ENCODE assay signal across 7 mouse cellular contexts in the genomic region with DNA sequence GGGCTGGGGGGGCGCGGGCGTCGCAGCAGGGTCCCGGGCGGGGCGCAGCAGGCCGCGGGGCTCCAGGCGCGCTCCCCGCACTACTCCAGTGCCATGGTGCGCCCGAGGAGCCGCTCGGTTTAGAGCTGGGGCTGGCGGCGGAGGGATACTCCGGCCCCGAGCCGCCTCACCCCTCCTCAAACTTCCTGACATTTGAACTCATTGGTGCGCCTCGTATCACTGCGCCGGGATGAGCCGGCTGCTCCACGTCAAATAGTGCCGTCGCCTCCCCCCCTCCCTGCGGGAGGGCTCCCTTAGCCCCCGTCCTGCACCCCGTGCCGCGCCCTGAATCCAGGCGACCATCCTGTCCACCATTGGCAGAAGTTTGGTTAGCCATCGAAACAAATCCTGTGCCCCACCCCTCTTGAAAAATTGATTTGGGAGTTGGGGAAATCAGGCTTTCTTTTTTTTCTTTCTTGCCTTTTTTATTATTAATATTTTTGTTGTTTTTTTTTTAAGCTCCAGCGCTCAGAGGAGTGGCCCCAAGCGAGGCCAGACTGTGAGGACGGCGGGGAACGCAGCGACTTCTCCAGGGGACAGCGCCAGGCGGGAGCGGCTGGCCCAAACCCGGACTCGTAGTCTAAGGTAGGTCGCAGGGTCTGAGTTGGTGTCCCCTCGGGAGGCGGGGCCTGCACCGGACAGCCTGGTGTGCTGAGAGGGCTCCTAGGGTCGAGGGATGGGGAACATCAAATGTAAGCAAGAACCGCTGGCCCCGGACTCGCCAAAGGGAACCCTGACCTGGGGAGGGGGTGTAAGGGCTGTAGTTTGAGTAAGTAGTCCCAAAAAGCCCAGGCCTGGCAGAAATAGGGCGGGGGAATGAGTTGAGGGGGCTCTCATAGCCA. TPM values are rescaled to one million over a fixed set of nuclear protein-coding genes. Genes with fewer than 3 reads are reported as not detected.
A peak's percentile ranks its signal among the peaks of the same experiment; 100 is the strongest.
DNase-seq lines count a peak whose midpoint lies in the region; ATAC-seq and TF ChIP-seq lines count a peak whose summit lies in the region.

No protein-coding gene starts in this region.

- H3K4me2 ChIP-seq in embryonic facial prominence, embryonic 15.5 days (replicated peaks) = peak overlapping the region; percentile 74
- H3K4me2 ChIP-seq in midbrain, postnatal 0 days (ENCODE audit: low read depth, low read length, poor library complexity, severe bottlenecking) = peak overlapping the region; percentile 40

- no peaks in the 10 kb centered on the region for H3K36me3 ChIP-seq in embryonic facial prominence, embryonic 15.5 days
- H3K36me3 ChIP-seq in limb, embryonic 10.5 days = peaks cover 44% of the 10 kb centered on the region
- H3K36me3 ChIP-seq in midbrain, postnatal 0 days (ENCODE audit: insufficient read depth, low read length) = no peaks in the 10 kb centered on the region

- TF ChIP-seq CTCF in midbrain, postnatal 0 days (IDR thresholded peaks at IDR 0.05) = no peak

- H3K9me3 ChIP-seq in embryonic facial prominence, embryonic 15.5 days (replicated peaks) = no peaks in the 10 kb centered on the region
- H3K9me3 ChIP-seq in limb, embryonic 10.5 days (replicated peaks) = no peaks in the 10 kb centered on the region
- no peaks in the 10 kb centered on the region for H3K9me3 ChIP-seq in midbrain, postnatal 0 days (ENCODE audit: low read length)

- 2% methylated on average over 45 of the region's 56 CpGs for WGBS in embryonic facial prominence, embryonic 15.5 days
- under 1% methylated on average over 55 of the region's 56 CpGs for WGBS in limb, embryonic 10.5 days
- 1% methylated on average over 41 of the region's 56 CpGs for WGBS in midbrain, postnatal 0 days

- no peak; the same call in 1 of the 2 replicates for ATAC-seq in embryonic facial prominence, embryonic 15.5 days (ENCODE audit: insufficient number of reproducible peaks, low FRiP score, low TSS enrichment, low read depth)
- no peak for ATAC-seq in midbrain, postnatal 0 days (ENCODE audit: low FRiP score)
- no peak for ATAC-seq in granulocyte monocyte progenitor cell, adult 5-6 weeks (replicated peaks; ENCODE audit: poor library complexity, severe bottlenecking)
- ATAC-seq in megakaryocyte-erythroid progenitor cell, adult 5-6 weeks (replicated peaks; ENCODE audit: low FRiP score, low TSS enrichment, poor library complexity, severe bottlenecking) = no peak

- H3K27me3 ChIP-seq in embryonic facial prominence, embryonic 15.5 days = peaks cover 98% of the 10 kb centered on the region
- peaks cover 91% of the 10 kb centered on the region for H3K27me3 ChIP-seq in limb, embryonic 10.5 days (ENCODE audit: low read depth, poor library complexity, severe bottlenecking)
- H3K27me3 ChIP-seq in midbrain, postnatal 0 days (ENCODE audit: insufficient read depth, low read length) = peaks cover 74% of the 10 kb centered on the region

- peak overlapping the region; percentile 47 for H3K4me3 ChIP-seq in embryonic facial prominence, embryonic 15.5 days (replicated peaks)
- H3K4me3 ChIP-seq in limb, embryonic 10.5 days = peak overlapping the region; percentile 79
- peak overlapping the region; percentile 26 for H3K4me3 ChIP-seq in midbrain, postnatal 0 days (ENCODE audit: low read depth, low read length)

- no peak overlapping the region for H3K27ac ChIP-seq in embryonic facial prominence, embryonic 15.5 days (replicated peaks)
- peak overlapping the region; percentile 93 for H3K27ac ChIP-seq in limb, embryonic 10.5 days
- H3K27ac ChIP-seq in midbrain, postnatal 0 days (ENCODE audit: low read depth, low read length) = no peak overlapping the region

- DNase-seq in adrenal gland, postnatal 36 days = peak; percentile 43 to 58
- peak; percentile 51 to 52 for DNase-seq in heart, postnatal 14 days
- DNase-seq in limb, embryonic 10.5 days (ENCODE audit: low spot score) = peak; percentile 90
- DNase-seq in midbrain, postnatal 0 days (ENCODE audit: low spot score) = peak; percentile 51

- no peak overlapping the region for H3K9ac ChIP-seq in embryonic facial prominence, embryonic 15.5 days
- no peak overlapping the region for H3K9ac ChIP-seq in midbrain, postnatal 0 days (replicated peaks; ENCODE audit: low read length, poor library complexity, severe bottlenecking)

- H3K4me1 ChIP-seq in embryonic facial prominence, embryonic 15.5 days = peaks cover 41% of the 10 kb centered on the region
- peaks cover 84% of the 10 kb centered on the region for H3K4me1 ChIP-seq in limb, embryonic 10.5 days
- H3K4me1 ChIP-seq in midbrain, postnatal 0 days (ENCODE audit: insufficient read depth, low read length) = no peaks in the 10 kb centered on the region

- intact Hi-C loops in heart, postnatal 14 days (cut with DNase I) = no loop called here

RNA-seq across cellular contexts. Expression of gene Lmx1b, which starts 0.9 kb away (rescaled TPM):
- total RNA-seq in adrenal gland, postnatal 36 days (2021) = under 1 TPM in 1 of 2 experiments, not detected in 1; 0.07 TPM
- polyA plus RNA-seq in embryonic facial prominence, embryonic 15.5 days (2015; fragmentation: Nextera tagmentation; extraction: Ambion mirVana) = 0.59 and 0.67 TPM in 2 replicates
- total RNA-seq in heart, postnatal 14 days (2021) = under 1 TPM; 0.05 to 0.38 TPM
- 11.0 and 13.9 TPM in 2 replicates for polyA plus RNA-seq in limb, embryonic 10.5 days (2016; fragmentation: Nextera tagmentation; extraction: Ambion mirVana)
- total RNA-seq in midbrain, postnatal 0 days (2014; rRNA removed) = 7.0 and 8.4 TPM in 2 replicates
- polyA plus RNA-seq in midbrain, postnatal 0 days (2015; fragmentation: Nextera tagmentation; extraction: Ambion mirVana) = 0.65 and 0.83 TPM in 2 replicates
- total RNA-seq in granulocyte monocyte progenitor cell, adult 5-6 weeks (2014; fragmentation: Nextera tagmentation) = not detected in 2 replicates
- not detected in 2 replicates for total RNA-seq in granulocyte monocyte progenitor cell, adult 5-6 weeks (2017)
- total RNA-seq in megakaryocyte-erythroid progenitor cell, adult 5-6 weeks (2014; fragmentation: Nextera tagmentation) = not detected in 2 replicates
- total RNA-seq in megakaryocyte-erythroid progenitor cell, adult 5-6 weeks (2017) = not detected in 2 replicates

Comparison
In these comparisons a context has a peak if more than half of its experiments do, and no peak if none do; other contexts are left out.
1. H3K4me3 ChIP-seq: peak in every context shown above with its lines; median percentile 79 in limb, embryonic 10.5 days; 47 in embryonic facial prominence, embryonic 15.5 days; 26 in midbrain, postnatal 0 days.